Mouse (Mus musculus): ENCODE measurements around the gene Pccb. TPM values are rescaled to one million over a fixed set of nuclear protein-coding genes. Genes with fewer than 3 reads are reported as not detected.

The Pccb gene
- 26.1 and 35.9 TPM in 2 replicates for polyA plus RNA-seq (2021; fragmentation: Nextera tagmentation)
- long read RNA-seq, experiment 1, transcript Pccb-201 (15 exons, 2,320 nt) = major isoform, 219 of 279 reads
- long read RNA-seq, experiment 1, partial matches to known transcripts = 18 of 279 reads
- long read RNA-seq, experiment 1, other reads (novel, unspliced or antisense) = 39 of 279 reads
- long read RNA-seq, experiment 2, transcript Pccb-201 (15 exons, 2,320 nt) = major isoform, 35 of 49 reads
- long read RNA-seq, experiment 2, partial matches to known transcripts = 9 of 49 reads
- long read RNA-seq, experiment 2, other reads (novel, unspliced or antisense) = 4 of 49 reads

DNA sequence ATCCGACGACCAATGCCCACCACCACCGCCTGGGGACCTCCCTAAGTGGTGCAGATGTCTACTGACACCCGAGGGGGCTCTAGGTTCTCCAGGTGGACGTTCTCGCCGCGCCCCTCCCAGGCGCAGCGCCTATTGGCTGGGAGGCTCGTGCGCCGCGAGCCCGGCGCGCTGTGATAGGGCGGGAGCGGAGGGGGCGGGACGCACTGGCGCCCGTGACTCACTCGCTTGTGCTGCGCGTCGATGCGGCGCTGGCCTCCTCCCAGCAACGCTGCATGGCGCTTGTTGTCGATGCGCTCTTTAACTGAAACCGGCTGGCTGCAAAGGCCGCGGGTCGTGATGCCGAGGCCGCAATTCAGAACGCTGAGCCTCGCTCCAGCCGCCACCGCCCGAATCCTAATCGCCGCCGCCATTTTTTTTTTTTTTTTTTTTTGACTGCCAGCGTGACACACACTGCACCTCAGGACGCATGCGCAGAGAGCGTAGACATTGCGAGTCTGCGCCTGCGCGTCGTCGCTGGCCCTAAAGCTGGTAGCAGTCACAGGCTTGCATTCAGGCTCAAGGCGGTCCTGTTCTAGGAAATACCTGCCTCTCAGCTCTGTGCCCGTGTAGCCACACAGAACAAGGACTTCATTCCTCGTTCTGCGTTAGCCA lies at the start of gene Pccb:
Pccb (minus strand) TSS at position 451 of the 651 bp plus-strand sequence.

DNA sequence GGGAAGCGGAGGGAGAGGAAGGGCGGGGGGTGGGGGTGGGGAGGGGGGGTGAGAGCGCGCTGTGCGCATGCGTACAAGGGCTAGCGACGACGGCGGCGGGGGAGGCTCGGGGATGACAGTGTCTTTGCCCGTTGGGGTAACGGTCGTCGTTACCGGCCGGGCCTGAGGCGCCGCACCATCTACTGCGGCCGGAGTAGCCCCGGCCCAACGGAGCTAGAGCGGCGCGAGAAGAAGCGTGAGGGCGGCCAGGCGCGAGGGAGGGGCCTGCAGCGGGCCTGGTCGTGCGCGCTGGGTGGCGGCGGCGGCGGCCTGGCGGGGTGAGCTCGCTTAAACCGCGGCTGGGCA lies 39.3 kb upstream of the Pccb start, which contains the start of gene Msl2:
Msl2 (plus strand) TSS at position 115 of the 345 bp plus-strand sequence.

Other genes starting within 250 kb of the Pccb start
- 3.4 and 7.8 TPM in 2 replicates for gene Msl2, start 39.2 kb upstream of the Pccb start, polyA plus RNA-seq (2021; fragmentation: Nextera tagmentation)
- gene Ppp2r3a, start 216.9 kb upstream of the Pccb start, polyA plus RNA-seq (2021; fragmentation: Nextera tagmentation) = 5.6 and 6.9 TPM in 2 replicates